Mouse (Mus musculus) layer of hippocampus, adult 2 months (tissue): ENCODE measurements around the gene Gtf2f2. TPM values are rescaled to one million over a fixed set of nuclear protein-coding genes. Genes with fewer than 3 reads are reported as not detected.
A peak's percentile ranks its signal among the peaks of the same experiment; 100 is the strongest.

ENCODE experiments used
- DNase-seq, 2 experiments: peaks; one replicate each; pipeline ENCODE4 v3.0.0; 2022; ENCODE audit warnings: low spot score in 2 of 2
- H3K27ac ChIP-seq: fragments of 200-600 bp; 2 replicates; pipeline ENCODE4 v1.8.1; 2022
- H3K4me3 ChIP-seq: fragments of 200-600 bp; 2 replicates; pipeline ENCODE4 v1.8.1; 2022; ENCODE audit warnings: mild to moderate bottlenecking
- CTCF ChIP-seq: fragments of 200-600 bp; conservative IDR thresholded peaks from 2 replicates; pipeline ENCODE4 v1.8.1; 2022; ENCODE audit warnings: antibody characterized with exemption, mild to moderate bottlenecking, moderate library complexity
- long read RNA-seq, 2 experiments: library from polyadenylated mRNA; stranded (forward); transcript quantifications; one replicate each; pipeline ENCODE4 v2.0.0; 2021; ENCODE audit warnings: borderline mapping rate in 2 of 2
- total RNA-seq, 2 experiments: library from RNA; stranded (reverse); gene quantifications; 2 replicates each; pipeline ENCODE4 v1.2.3; 2021

Gtf2f2 gene
- total RNA-seq = 10 to 100 TPM; 19.3 to 22.8 TPM
- long read RNA-seq, experiment 1, transcript Gtf2f2-201 (8 exons, 1,467 nt) = major isoform, 9 of 23 reads
- long read RNA-seq, experiment 1, partial matches to known transcripts = 1 of 23 reads
- long read RNA-seq, experiment 1, other reads (novel, unspliced or antisense) = 13 of 23 reads
- long read RNA-seq, experiment 2, transcript Gtf2f2-201 (8 exons, 1,467 nt) = major isoform, 14 of 32 reads
- long read RNA-seq, experiment 2, partial matches to known transcripts = 4 of 32 reads
- long read RNA-seq, experiment 2, other reads (novel, unspliced or antisense) = 14 of 32 reads

- DNase-seq = peak; percentile 92 to 97
- H3K4me3 ChIP-seq = peak within 1 kb of the TSS; percentile 98
- TF ChIP-seq CTCF = no peak
- H3K27ac ChIP-seq = peak within 1 kb of the TSS; percentile 80
These were observed at the start of gene Gtf2f2 for GRCm38 (mm10) chr14:76010102-76011061. Gene Gtf2f2 (minus strand): TSS chr14:76010865.

GRCm38 (mm10) chr14:76059441-76059840 lies 48.8 kb upstream of the Gtf2f2 start:
- DNase-seq = no peak
- no peak overlapping the region for H3K4me3 ChIP-seq
- no peak for TF ChIP-seq CTCF
- H3K27ac ChIP-seq = no peak overlapping the region

GRCm38 (mm10) chr14:76053726-76054125 lies 43.1 kb upstream of the Gtf2f2 start:
- Histone ChIP-seq H3K27ac (peak overlapping the region; percentile 57; the same call in 1 of the 2 replicates), H3K4me3 (no peak overlapping the region)
- peak in 1 of 2 experiments; percentile 40 for DNase-seq
- TF ChIP-seq CTCF = no peak

GRCm38 (mm10) chr14:76051966-76052365 lies 41.3 kb upstream of the Gtf2f2 start:
- TF ChIP-seq CTCF = no peak
- Histone ChIP-seq H3K4me3 (no peak overlapping the region), H3K27ac (no peak overlapping the region)
- no peak for DNase-seq

- DNase-seq = no peak
- H3K4me3 ChIP-seq = no peak overlapping the region
- no peak for TF ChIP-seq CTCF
- no peak overlapping the region for H3K27ac ChIP-seq
These were observed 35.1 kb upstream of the Gtf2f2 start for GRCm38 (mm10) chr14:76045767-76046166.

GRCm38 (mm10) chr14:76044164-76044557 lies 33.5 kb upstream of the Gtf2f2 start:
- TF ChIP-seq CTCF = no peak
- peak overlapping the region; percentile 89 for H3K27ac ChIP-seq
- no peak for DNase-seq
- H3K4me3 ChIP-seq = no peak overlapping the region

- peak; percentile 64 to 66 for DNase-seq
- TF ChIP-seq CTCF = no peak
- H3K27ac ChIP-seq = peak overlapping the region; percentile 89
These were observed 32.8 kb upstream of the Gtf2f2 start for GRCm38 (mm10) chr14:76043251-76044163.

GRCm38 (mm10) chr14:76033221-76033637 lies 22.6 kb upstream of the Gtf2f2 start:
- DNase-seq = no peak
- no peak for TF ChIP-seq CTCF
- Histone ChIP-seq H3K27ac (peak overlapping the region; percentile 87), H3K4me3 (no peak overlapping the region)

More at GRCm38 (mm10) chr14:76043251-76044163, 32.8 kb upstream of the Gtf2f2 start:
- no peak overlapping the region for H3K4me3 ChIP-seq

GRCm38 (mm10) chr14:76032671-76033136 lies 22.0 kb upstream of the Gtf2f2 start:
- H3K4me3 ChIP-seq = no peak overlapping the region
- peak overlapping the region; percentile 84 for H3K27ac ChIP-seq
- no peak for DNase-seq
- TF ChIP-seq CTCF = no peak

GRCm38 (mm10) chr14:76031117-76031842 lies 20.6 kb upstream of the Gtf2f2 start:
- no peak for DNase-seq
- peak overlapping the region; percentile 82 for H3K27ac ChIP-seq
- TF ChIP-seq CTCF = no peak
- peak overlapping the region; percentile 9; the same call in 1 of the 2 replicates for H3K4me3 ChIP-seq

- TF ChIP-seq CTCF = no peak
- H3K27ac ChIP-seq = peak overlapping the region; percentile 87
- DNase-seq = peak; percentile 66 to 68
- H3K4me3 ChIP-seq = no peak overlapping the region
These were observed 14.0 kb upstream of the Gtf2f2 start for GRCm38 (mm10) chr14:76024641-76025040.
